Mouse (Mus musculus) lung, postnatal 0 days (tissue): ENCODE data around the gene Fam161a. TPM values are rescaled to one million over a fixed set of nuclear protein-coding genes. Genes with fewer than 3 reads are reported as not detected.
"Not testable (repeated sequence)": the region's sequence is repeated elsewhere in the genome, so short reads cannot be mapped to it uniquely, and the experiment has no call there.

Source experiments
- ATAC-seq: fragments of 200-750 bp; cut with Nextera tagmentation; 2 replicates; pipeline ENCODE4 v1.8.0; 2017; ENCODE audit warnings: moderate library complexity
- DNase-seq: peaks from one replicate; pipeline ENCODE4 v3.0.0-alpha.2; 2016; ENCODE audit warnings: low spot score
- H3K27ac ChIP-seq: fragments of 300-500 bp; sonication (generic); 2 replicates; pipeline ENCODE4 v1.5.1; 2014; ENCODE audit warnings: antibody characterized with exemption, mild to moderate bottlenecking, low read length, mixed read lengths
- H3K27me3 ChIP-seq: fragments of 300-500 bp; sonication (generic); replicated peaks from 2 replicates; pipeline ENCODE4 v1.6.1; 2014; ENCODE audit warnings: low read length, mixed read lengths; ENCODE audit not compliant: insufficient read depth
- H3K36me3 ChIP-seq: fragments of 300-500 bp; sonication (generic); 2 replicates; pipeline ENCODE4 v1.6.1; 2014; ENCODE audit warnings: low read length, mixed read lengths; ENCODE audit not compliant: insufficient read depth
- H3K4me1 ChIP-seq: fragments of 300-500 bp; sonication (generic); 2 replicates; pipeline ENCODE4 v1.6.1; 2014; ENCODE audit warnings: antibody characterized with exemption, low read depth, low read length, mixed read lengths; ENCODE audit not compliant: insufficient read depth
- H3K4me2 ChIP-seq: fragments of 300-500 bp; sonication (generic); replicated peaks from 2 replicates; pipeline ENCODE4 v1.6.1; 2014; ENCODE audit warnings: low read depth, mild to moderate bottlenecking, low read length, moderate library complexity, mixed read lengths
- H3K4me3 ChIP-seq: fragments of 300-500 bp; sonication (generic); 2 replicates; pipeline ENCODE4 v1.5.1; 2014; ENCODE audit warnings: low read depth, low read length
- H3K9ac ChIP-seq: fragments of 300-500 bp; sonication (generic); replicated peaks from 2 replicates; pipeline ENCODE4 v1.6.1; 2014; ENCODE audit warnings: low read depth, mild to moderate bottlenecking
- H3K9me3 ChIP-seq: fragments of 300-500 bp; sonication (generic); 2 replicates; pipeline ENCODE4 v1.6.1; 2016; ENCODE audit warnings: low read length, mixed read lengths
- CTCF ChIP-seq: IDR thresholded peaks from 2 replicates; pipeline ENCODE4 v1.5.1; 2016; ENCODE audit warnings: antibody characterized with exemption, mild to moderate bottlenecking
- EP300 ChIP-seq: IDR thresholded peaks from 2 replicates; pipeline ENCODE4 v1.6.1; 2016; ENCODE audit warnings: antibody characterized with exemption, mild to moderate bottlenecking, control low read depth
- WGBS: fragments of 180-500 bp; shearing (Covaris S2); extraction: QIAGEN DNeasy Blood & Tissue Kit; methylation state at CpG from one replicate; pipeline ENCODE4 v1.1.7; 2014; 5-methylcytosine and 5-hydroxymethylcytosine counted together
- polyA plus RNA-seq: library from polyadenylated mRNA; unstranded; fragments of >200 nt; fragmentation: Nextera tagmentation; extraction: Ambion mirVana; gene quantifications from 2 replicates; pipeline ENCODE4 v1.2.1, GENCODE M21; 2015

The Fam161a gene
- polyA plus RNA-seq, 1 experiment from 2014 or later, result 21.2 TPM

GRCm38 (mm10) chr11:23052353-23052752 is 45.0 kb downstream of the Fam161a start:
- no peak overlapping the region for H3K4me3 ChIP-seq
- H3K36me3 ChIP-seq, result no peaks in the 10 kb centered on the region
- H3K4me1 ChIP-seq, result no peaks in the 10 kb centered on the region
- no peak overlapping the region for H3K27ac ChIP-seq
- peak; percentile 65 for ATAC-seq
- 0 out of 2 replicates have a peak overlapping the region, but pooled peaks have one; percentile 6 for H3K4me2 ChIP-seq
- H3K9ac ChIP-seq, result no peak overlapping the region
- DNase-seq, result peak; percentile 24
- no peak for TF ChIP-seq EP300
- no peak for TF ChIP-seq CTCF
- no peaks in the 10 kb centered on the region for H3K9me3 ChIP-seq
- no peaks in the 10 kb centered on the region for H3K27me3 ChIP-seq
- 39% methylated on average over 4 of the region's 4 CpGs for WGBS

- ATAC-seq, result no peak
- Histone ChIP-seq H3K9me3 (no peaks in the 10 kb centered on the region), H3K27ac (no peak overlapping the region), H3K4me1 (no peaks in the 10 kb centered on the region; the same call in 1 of the 2 replicates), H3K27me3 (no peaks in the 10 kb centered on the region), H3K4me3 (no peak overlapping the region), H3K4me2 (no peak overlapping the region), H3K9ac (no peak overlapping the region), H3K36me3 (no peaks in the 10 kb centered on the region)
- TF ChIP-seq EP300 (no peak), CTCF (no peak)
- no peak for DNase-seq
- 60% methylated on average over 6 of the region's 6 CpGs for WGBS
Observed at GRCm38 (mm10) chr11:23063153-23063552, 55.8 kb downstream of the Fam161a start.

- 23% methylated on average over 3 of the region's 3 CpGs for WGBS
- Histone ChIP-seq H3K9me3 (no peaks in the 10 kb centered on the region), H3K36me3 (no peaks in the 10 kb centered on the region), H3K4me1 (no peaks in the 10 kb centered on the region; the same call in 1 of the 2 replicates), H3K4me2 (no peak overlapping the region), H3K27me3 (no peaks in the 10 kb centered on the region), H3K9ac (no peak overlapping the region), H3K4me3 (no peak overlapping the region), H3K27ac (no peak overlapping the region)
- no peak for DNase-seq
- TF ChIP-seq CTCF, result no peak
- TF ChIP-seq EP300, result no peak
- ATAC-seq, result no peak
Observed at GRCm38 (mm10) chr11:23063857-23064256, 56.5 kb downstream of the Fam161a start.

DNA sequence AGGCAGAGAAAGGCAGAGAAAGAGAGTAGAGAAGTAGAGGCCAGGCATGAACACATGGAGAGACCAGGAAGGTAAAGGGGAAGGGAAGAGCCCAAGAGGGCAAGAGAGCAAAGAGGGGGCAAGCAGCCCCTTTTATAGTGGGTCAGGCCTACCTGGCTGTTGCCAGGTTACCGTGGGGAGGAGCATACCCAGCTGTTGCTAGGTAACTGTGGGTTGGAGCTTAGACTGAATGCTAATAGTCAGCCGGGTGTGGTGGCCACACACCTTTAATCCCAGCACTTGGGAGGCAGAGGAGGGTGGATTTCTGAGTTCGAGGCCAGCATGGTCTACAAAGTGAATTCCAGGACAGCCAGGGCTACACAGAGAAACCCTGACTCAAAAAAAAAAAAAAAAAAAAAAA is 56.9 kb downstream of the Fam161a start:
- H3K4me1 ChIP-seq, H3K9ac ChIP-seq, H3K4me2 ChIP-seq, DNase-seq, H3K36me3 ChIP-seq, H3K27me3 ChIP-seq, H3K4me3 ChIP-seq, H3K27ac ChIP-seq, ATAC-seq, H3K9me3 ChIP-seq: not testable (repeated sequence)
- WGBS, result 23% methylated on average over 3 of the region's 3 CpGs

- Histone ChIP-seq H3K4me1 (no peaks in the 10 kb centered on the region; the same call in 1 of the 2 replicates), H3K36me3 (no peaks in the 10 kb centered on the region), H3K27ac (no peak overlapping the region), H3K4me2 (no peak overlapping the region), H3K4me3 (no peak overlapping the region), H3K9ac (no peak overlapping the region), H3K9me3 (no peaks in the 10 kb centered on the region), H3K27me3 (no peaks in the 10 kb centered on the region)
- ATAC-seq (no peak), DNase-seq (no peak)
- TF ChIP-seq CTCF (no peak), EP300 (no peak)
- WGBS, result 73% methylated on average over 2 of the region's 2 CpGs
Observed at GRCm38 (mm10) chr11:23065167-23065668, 57.9 kb downstream of the Fam161a start.

GRCm38 (mm10) chr11:23067395-23068136 is 60.2 kb downstream of the Fam161a start:
- TF ChIP-seq CTCF, result 0 out of 2 replicates have a peak, but pooled peaks have one; percentile 16
- no peak for TF ChIP-seq EP300
- Histone ChIP-seq H3K9me3 (no peaks in the 10 kb centered on the region), H3K4me3 (peak overlapping the region; percentile 58), H3K4me1 (no peaks in the 10 kb centered on the region; the same call in 1 of the 2 replicates), H3K9ac (peak overlapping the region; percentile 41), H3K27ac (no peak overlapping the region; the same call in 1 of the 2 replicates), H3K4me2 (peak overlapping the region; percentile 82), H3K36me3 (no peaks in the 10 kb centered on the region), H3K27me3 (no peaks in the 10 kb centered on the region)
- DNase-seq (peak; percentile 92), ATAC-seq (peak; percentile 100)
- under 1% methylated on average over 49 of the region's 49 CpGs for WGBS
